Mouse (Mus musculus) intestine, postnatal 0 days (tissue): Measurements from ENCODE around the gene Senp1. TPM values are rescaled to one million over a fixed set of nuclear protein-coding genes. Genes with fewer than 3 reads are reported as not detected.

Source experiments
- ATAC-seq: fragments of 200-750 bp; cut with Nextera tagmentation; 2 replicates; pipeline ENCODE4 v1.8.0; 2017; ENCODE audit warnings: mild to moderate bottlenecking, moderate TSS enrichment, moderate library complexity
- H3K27ac ChIP-seq: fragments of 300-500 bp; sonication (generic); 2 replicates; pipeline ENCODE4 v1.5.1; 2014; ENCODE audit warnings: mild to moderate bottlenecking, low read depth, low read length, moderate library complexity
- H3K27me3 ChIP-seq: fragments of 300-500 bp; sonication (generic); replicated peaks from 2 replicates; pipeline ENCODE4 v1.6.1; 2014; ENCODE audit warnings: low read length, mixed read lengths; ENCODE audit not compliant: control insufficient read depth, insufficient read depth
- H3K36me3 ChIP-seq: fragments of 300-500 bp; sonication (generic); 2 replicates; pipeline ENCODE4 v1.6.1; 2014; ENCODE audit warnings: mild to moderate bottlenecking, moderate library complexity; ENCODE audit not compliant: control insufficient read depth, insufficient read depth
- H3K4me1 ChIP-seq: fragments of 300-500 bp; sonication (generic); replicated peaks from 2 replicates; pipeline ENCODE4 v1.6.1; 2014; ENCODE audit warnings: antibody characterized with exemption, low read length, mixed read lengths; ENCODE audit not compliant: control insufficient read depth, insufficient read depth
- H3K4me2 ChIP-seq: fragments of 300-500 bp; sonication (generic); replicated peaks from 2 replicates; pipeline ENCODE4 v1.6.1; 2014; ENCODE audit warnings: low read depth, mild to moderate bottlenecking, moderate library complexity
- H3K4me3 ChIP-seq: fragments of 300-500 bp; sonication (generic); 2 replicates; pipeline ENCODE4 v1.5.1; 2014; ENCODE audit warnings: low read depth, low read length
- H3K9ac ChIP-seq: fragments of 300-500 bp; sonication (generic); 2 replicates; pipeline ENCODE4 v1.6.1; 2014; ENCODE audit warnings: mild to moderate bottlenecking, low read depth, low read length
- H3K9me3 ChIP-seq: fragments of 300-500 bp; sonication (generic); 2 replicates; pipeline ENCODE4 v1.6.1; 2016; ENCODE audit warnings: mixed run types; ENCODE audit not compliant: control insufficient read depth
- CTCF ChIP-seq: sonication (generic); IDR thresholded peaks from 2 replicates; pipeline ENCODE4 v1.5.1; 2016; ENCODE audit warnings: low read depth, mild to moderate bottlenecking, control low read depth, antibody characterized with exemption, moderate library complexity
- WGBS: fragments of 180-500 bp; shearing (Covaris S2); extraction: QIAGEN DNeasy Blood & Tissue Kit; methylation state at CpG from one replicate; pipeline ENCODE4 v1.1.7; 2014; 5-methylcytosine and 5-hydroxymethylcytosine counted together
- polyA plus RNA-seq: library from polyadenylated mRNA; unstranded; fragments of >200 nt; fragmentation: Nextera tagmentation; extraction: Ambion mirVana; gene quantifications from 2 replicates; pipeline ENCODE4 v1.2.1, GENCODE M21; 2015

Gene Senp1
- polyA plus RNA-seq, 1 experiment from 2014 or later: 7.3 TPM

GRCm38 (mm10) chr15:98048918-98049700, 44.4 kb downstream of the Senp1 start:
- 89% methylated on average over 13 of the region's 13 CpGs for WGBS
- Histone ChIP-seq H3K9me3 (no peaks in the 10 kb centered on the region), H3K27me3 (no peaks in the 10 kb centered on the region), H3K9ac (no peak overlapping the region), H3K4me1 (no peaks in the 10 kb centered on the region), H3K4me3 (no peak overlapping the region), H3K4me2 (no peak overlapping the region), H3K36me3 (peaks cover 82% of the 10 kb centered on the region), H3K27ac (no peak overlapping the region)
- ATAC-seq: no peak
- TF ChIP-seq CTCF: no peak

- H3K9ac ChIP-seq: no peak overlapping the region
- no peak overlapping the region for H3K4me3 ChIP-seq
- WGBS: 95% methylated on average over 5 of the region's 5 CpGs
- H3K9me3 ChIP-seq: no peaks in the 10 kb centered on the region
- no peaks in the 10 kb centered on the region for H3K4me1 ChIP-seq
- no peak overlapping the region for H3K4me2 ChIP-seq
- H3K27ac ChIP-seq: no peak overlapping the region
- H3K27me3 ChIP-seq: no peaks in the 10 kb centered on the region
- H3K36me3 ChIP-seq: peaks cover 75% of the 10 kb centered on the region
- TF ChIP-seq CTCF: peak; percentile 42
- ATAC-seq: no peak
These were observed 49.2 kb downstream of the Senp1 start for GRCm38 (mm10) chr15:98044387-98044786.

GRCm38 (mm10) chr15:98043967-98044366, 49.6 kb downstream of the Senp1 start:
- TF ChIP-seq CTCF: no peak
- H3K9ac ChIP-seq: no peak overlapping the region
- H3K9me3 ChIP-seq: no peaks in the 10 kb centered on the region
- no peaks in the 10 kb centered on the region for H3K27me3 ChIP-seq
- 94% methylated on average over 6 of the region's 6 CpGs for WGBS
- ATAC-seq: no peak
- H3K36me3 ChIP-seq: peaks cover 77% of the 10 kb centered on the region
- no peak overlapping the region for H3K4me3 ChIP-seq
- no peak overlapping the region for H3K27ac ChIP-seq
- no peak overlapping the region for H3K4me2 ChIP-seq
- no peaks in the 10 kb centered on the region for H3K4me1 ChIP-seq

- H3K4me3 ChIP-seq: no peak overlapping the region
- no peaks in the 10 kb centered on the region for H3K9me3 ChIP-seq
- H3K9ac ChIP-seq: no peak overlapping the region
- H3K27ac ChIP-seq: no peak overlapping the region
- 84% methylated on average over 12 of the region's 12 CpGs for WGBS
- H3K36me3 ChIP-seq: peaks cover 67% of the 10 kb centered on the region
- H3K27me3 ChIP-seq: no peaks in the 10 kb centered on the region
- no peaks in the 10 kb centered on the region for H3K4me1 ChIP-seq
- TF ChIP-seq CTCF: no peak
- no peak overlapping the region for H3K4me2 ChIP-seq
- ATAC-seq: no peak
These were observed 51.0 kb downstream of the Senp1 start for GRCm38 (mm10) chr15:98042508-98042907.

- Histone ChIP-seq H3K9me3 (no peaks in the 10 kb centered on the region), H3K4me1 (no peaks in the 10 kb centered on the region), H3K36me3 (peaks cover 49% of the 10 kb centered on the region), H3K27ac (no peak overlapping the region), H3K27me3 (no peaks in the 10 kb centered on the region), H3K9ac (no peak overlapping the region), H3K4me3 (no peak overlapping the region), H3K4me2 (no peak overlapping the region)
- WGBS: 92% methylated on average over 10 of the region's 10 CpGs
- ATAC-seq: no peak
- TF ChIP-seq CTCF: no peak
These were observed 53.9 kb downstream of the Senp1 start for GRCm38 (mm10) chr15:98039682-98040081.

GRCm38 (mm10) chr15:98036578-98036977, 57.0 kb downstream of the Senp1 start:
- H3K4me1 ChIP-seq: no peaks in the 10 kb centered on the region
- no peak overlapping the region for H3K9ac ChIP-seq
- no peak for ATAC-seq
- H3K9me3 ChIP-seq: no peaks in the 10 kb centered on the region
- 91% methylated on average over 5 of the region's 5 CpGs for WGBS
- no peak overlapping the region for H3K27ac ChIP-seq
- TF ChIP-seq CTCF: peak; percentile 31
- no peaks in the 10 kb centered on the region for H3K27me3 ChIP-seq
- peaks cover 34% of the 10 kb centered on the region for H3K36me3 ChIP-seq
- H3K4me3 ChIP-seq: no peak overlapping the region
- H3K4me2 ChIP-seq: no peak overlapping the region
